Mouse (Mus musculus): ENCODE data around the gene Pdgfra. TPM values are rescaled to one million over a fixed set of nuclear protein-coding genes. Genes with fewer than 3 reads are reported as not detected.
A peak's percentile ranks its signal among the peaks of the same experiment; 100 is the strongest.

Gene Pdgfra
- polyA plus RNA-seq, 1 experiment from 2014 or later: 56.6 TPM

DNA sequence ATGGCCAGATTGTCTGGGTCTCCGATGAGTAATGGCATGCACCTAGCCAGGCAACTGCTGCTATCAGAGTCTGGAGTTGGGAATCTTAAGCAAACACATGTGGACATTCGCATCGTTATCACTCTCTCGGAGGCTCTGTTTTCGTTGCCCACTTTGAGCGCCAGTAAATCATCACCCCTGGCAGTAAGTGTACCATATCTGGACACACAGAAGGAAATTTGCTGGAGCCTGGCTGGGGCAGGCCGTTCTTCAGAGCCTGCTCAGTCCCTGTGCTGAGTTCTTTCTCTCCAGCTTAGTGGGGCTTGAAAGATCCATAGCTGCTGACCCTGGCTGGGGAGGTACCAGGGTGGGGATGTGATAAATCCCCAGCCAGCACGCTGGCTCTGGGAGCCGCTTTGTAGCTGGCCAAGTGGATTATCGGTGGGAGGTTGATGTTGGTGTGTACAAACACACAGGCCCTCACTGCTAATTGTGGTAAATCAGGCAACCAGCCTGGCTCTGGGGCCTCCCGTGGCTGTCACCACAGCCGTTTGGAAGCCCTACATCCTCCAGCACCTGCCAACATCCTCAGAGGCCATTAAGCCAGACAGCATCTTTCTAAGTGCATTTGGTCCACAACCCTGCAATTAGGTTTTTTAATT is 8.6 kb downstream of the Pdgfra start:
- H3K4me3 ChIP-seq: no peak overlapping the region
- H3K4me1 ChIP-seq: peaks cover 32% of the 10 kb centered on the region
- no peak overlapping the region for H3K27ac ChIP-seq (replicated peaks)
- H3K9me3 ChIP-seq: no peaks in the 10 kb centered on the region
- WGBS: 65% methylated on average over 12 of the region's 12 CpGs
- H3K36me3 ChIP-seq (replicated peaks): peaks cover 70% of the 10 kb centered on the region
- peaks cover 5% of the 10 kb centered on the region for H3K27me3 ChIP-seq (replicated peaks; ENCODE audit: low read depth, poor library complexity, severe bottlenecking)
- DNase-seq (ENCODE audit: low spot score): no peak

- Histone ChIP-seq H3K9me3 (no peaks in the 10 kb centered on the region), H3K36me3 (replicated peaks) (peaks cover 79% of the 10 kb centered on the region), H3K27ac (replicated peaks) (no peak overlapping the region), H3K4me1 (peaks cover 24% of the 10 kb centered on the region), H3K4me3 (no peak overlapping the region), H3K27me3 (replicated peaks; ENCODE audit: low read depth, poor library complexity, severe bottlenecking) (0 out of 2 replicates have a peak, but pooled peaks cover 4% of the 10 kb centered on the region)
- no peak for DNase-seq (ENCODE audit: low spot score)
- WGBS: 88% methylated on average over 6 of the region's 6 CpGs
Measured at GRCm38 (mm10) chr5:75161586-75161985, 9.5 kb downstream of the Pdgfra start.

DNA sequence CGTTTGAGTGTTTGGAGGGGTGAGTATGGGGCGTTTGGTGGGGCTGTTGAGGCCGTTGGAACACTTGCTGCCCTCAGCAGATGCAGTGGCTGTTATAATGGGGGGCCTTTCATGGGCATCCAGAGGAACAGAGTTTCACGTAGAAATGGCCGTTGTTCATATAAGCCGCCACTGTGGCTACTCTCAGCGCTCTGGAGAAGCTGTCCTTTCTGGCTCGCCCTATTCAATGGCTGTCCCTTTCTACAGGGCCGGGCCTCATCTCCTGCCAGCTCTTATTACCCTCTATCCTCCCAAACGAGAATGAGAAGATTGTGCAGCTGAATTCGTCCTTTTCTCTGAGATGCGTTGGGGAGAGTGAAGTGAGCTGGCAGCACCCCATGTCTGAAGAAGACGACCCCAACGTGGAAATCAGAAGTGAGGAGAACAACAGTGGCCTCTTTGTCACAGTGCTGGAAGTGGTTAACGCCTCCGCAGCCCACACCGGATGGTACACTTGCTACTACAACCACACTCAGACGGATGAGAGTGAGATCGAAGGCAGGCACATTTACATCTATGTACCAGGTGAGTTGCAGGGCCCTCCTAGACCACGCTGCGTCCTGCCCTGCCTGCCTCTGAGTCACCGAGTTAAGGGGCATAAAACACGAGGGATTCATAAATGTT is 11.3 kb downstream of the Pdgfra start:
- no peak overlapping the region for H3K27ac ChIP-seq (replicated peaks)
- no peak for DNase-seq (ENCODE audit: low spot score)
- H3K36me3 ChIP-seq (replicated peaks): peaks cover 93% of the 10 kb centered on the region
- no peak overlapping the region for H3K4me3 ChIP-seq
- H3K27me3 ChIP-seq (replicated peaks; ENCODE audit: low read depth, poor library complexity, severe bottlenecking): 0 out of 2 replicates have a peak, but pooled peaks cover 4% of the 10 kb centered on the region
- WGBS: 84% methylated on average over 23 of the region's 23 CpGs
- no peaks in the 10 kb centered on the region for H3K9me3 ChIP-seq
- peaks cover 12% of the 10 kb centered on the region; the same call in 1 of the 2 replicates for H3K4me1 ChIP-seq

DNA sequence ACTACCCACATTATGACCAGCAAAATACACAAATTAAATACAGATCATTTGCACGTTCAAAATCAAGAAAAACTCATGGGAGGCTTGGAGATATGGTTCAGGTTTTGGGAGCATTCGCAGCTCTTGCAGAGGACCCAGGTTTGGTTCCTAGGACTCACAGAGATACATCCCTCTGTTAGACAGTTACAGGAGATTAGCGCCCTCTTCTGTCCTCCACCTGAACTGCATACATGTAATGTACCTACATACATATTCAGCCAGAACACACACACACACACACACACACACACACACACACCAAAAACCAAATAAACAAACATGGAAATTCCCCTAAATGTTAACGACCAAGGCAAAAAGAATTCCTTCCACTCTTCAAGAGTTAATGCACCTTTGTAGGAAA is 12.6 kb downstream of the Pdgfra start:
- WGBS: 78% methylated on average over 4 of the region's 4 CpGs
- Histone ChIP-seq H3K9me3 (no peaks in the 10 kb centered on the region), H3K27me3 (replicated peaks; ENCODE audit: low read depth, poor library complexity, severe bottlenecking) (no peaks in the 10 kb centered on the region), H3K27ac (replicated peaks) (no peak overlapping the region), H3K4me3 (no peak overlapping the region), H3K4me1 (peaks cover 10% of the 10 kb centered on the region; the same call in 1 of the 2 replicates), H3K36me3 (replicated peaks) (peaks cover 95% of the 10 kb centered on the region)
- DNase-seq (ENCODE audit: low spot score): peak; percentile 39

- DNase-seq (ENCODE audit: low spot score): no peak
- H3K9me3 ChIP-seq: no peaks in the 10 kb centered on the region
- H3K4me1 ChIP-seq: no peaks in the 10 kb centered on the region
- 75% methylated on average over 6 of the region's 6 CpGs for WGBS
- H3K4me3 ChIP-seq: no peak overlapping the region
- no peak overlapping the region for H3K27ac ChIP-seq (replicated peaks)
- H3K27me3 ChIP-seq (replicated peaks; ENCODE audit: low read depth, poor library complexity, severe bottlenecking): no peaks in the 10 kb centered on the region
- H3K36me3 ChIP-seq (replicated peaks): peaks cover 98% of the 10 kb centered on the region
Measured at GRCm38 (mm10) chr5:75169837-75170236, 17.7 kb downstream of the Pdgfra start.

DNA sequence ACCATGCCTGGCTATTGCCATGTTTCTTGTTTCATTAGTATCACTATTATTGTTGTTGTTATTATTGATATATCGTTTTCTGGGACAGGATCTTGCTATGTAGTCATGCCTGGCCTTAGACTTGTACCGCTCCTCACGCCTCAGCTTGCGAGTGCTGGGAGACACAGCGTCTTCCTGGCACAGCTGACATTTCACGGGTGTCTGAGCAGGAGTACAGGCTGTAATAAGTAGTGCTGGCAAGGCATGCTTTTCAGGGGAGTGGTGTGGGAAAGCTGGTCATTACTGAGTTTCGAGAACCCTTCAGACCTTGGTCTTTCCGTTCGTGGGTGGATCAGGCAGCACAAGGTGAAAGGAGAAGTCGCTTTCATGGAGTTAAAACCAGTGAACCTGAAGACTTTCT is 19.8 kb downstream of the Pdgfra start:
- Histone ChIP-seq H3K4me3 (no peak overlapping the region), H3K9me3 (no peaks in the 10 kb centered on the region), H3K4me1 (no peaks in the 10 kb centered on the region), H3K36me3 (replicated peaks) (peaks cover 97% of the 10 kb centered on the region), H3K27me3 (replicated peaks; ENCODE audit: low read depth, poor library complexity, severe bottlenecking) (no peaks in the 10 kb centered on the region), H3K27ac (replicated peaks) (no peak overlapping the region)
- no peak for DNase-seq (ENCODE audit: low spot score)
- WGBS: 88% methylated on average over 10 of the region's 10 CpGs

- Histone ChIP-seq H3K9me3 (no peaks in the 10 kb centered on the region), H3K4me1 (no peaks in the 10 kb centered on the region), H3K36me3 (replicated peaks) (peaks cover 99% of the 10 kb centered on the region), H3K27ac (replicated peaks) (no peak overlapping the region), H3K27me3 (replicated peaks; ENCODE audit: low read depth, poor library complexity, severe bottlenecking) (no peaks in the 10 kb centered on the region), H3K4me3 (no peak overlapping the region)
- no peak for DNase-seq (ENCODE audit: low spot score)
- WGBS: 92% methylated on average over 10 of the region's 10 CpGs
Measured at GRCm38 (mm10) chr5:75179249-75179648, 27.2 kb downstream of the Pdgfra start.

- H3K27me3 ChIP-seq (replicated peaks; ENCODE audit: low read depth, poor library complexity, severe bottlenecking): no peaks in the 10 kb centered on the region
- peaks cover 99% of the 10 kb centered on the region for H3K36me3 ChIP-seq (replicated peaks)
- DNase-seq (ENCODE audit: low spot score): no peak
- no peaks in the 10 kb centered on the region for H3K9me3 ChIP-seq
- 86% methylated on average over 12 of the region's 12 CpGs for WGBS
- H3K27ac ChIP-seq (replicated peaks): no peak overlapping the region
- no peak overlapping the region for H3K4me3 ChIP-seq
- H3K4me1 ChIP-seq: no peaks in the 10 kb centered on the region
Measured at GRCm38 (mm10) chr5:75179726-75180290, 27.7 kb downstream of the Pdgfra start.

DNA sequence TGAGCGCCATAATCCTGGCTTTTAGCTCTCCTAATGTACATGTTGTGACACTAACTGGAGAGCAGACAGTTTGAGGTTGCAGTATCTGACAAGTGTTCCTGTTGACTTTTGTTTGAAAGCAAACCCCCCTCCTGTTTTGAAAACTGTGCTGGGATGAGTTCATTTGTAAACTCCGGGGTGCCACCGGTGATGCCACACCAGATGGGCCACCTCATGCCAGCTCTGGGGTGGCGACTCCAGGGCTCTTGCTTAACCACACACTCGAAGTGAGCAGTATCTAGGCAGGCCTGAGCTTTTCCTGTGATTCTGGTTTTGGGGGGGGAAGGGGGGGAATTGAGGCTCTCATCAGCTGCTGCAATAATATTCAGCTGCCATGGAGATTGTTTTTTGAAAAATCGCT is 31.6 kb downstream of the Pdgfra start:
- no peaks in the 10 kb centered on the region for H3K27me3 ChIP-seq (replicated peaks; ENCODE audit: low read depth, poor library complexity, severe bottlenecking)
- H3K9me3 ChIP-seq: no peaks in the 10 kb centered on the region
- H3K4me1 ChIP-seq: no peaks in the 10 kb centered on the region
- H3K27ac ChIP-seq (replicated peaks): no peak overlapping the region
- DNase-seq (ENCODE audit: low spot score): no peak
- no peak overlapping the region for H3K4me3 ChIP-seq
- 88% methylated on average over 6 of the region's 6 CpGs for whole genome bisulfite sequencing
- peaks cover 100% of the 10 kb centered on the region for H3K36me3 ChIP-seq (replicated peaks)

GRCm38 (mm10) chr5:75184112-75184511 is 32.0 kb downstream of the Pdgfra start:
- Histone ChIP-seq H3K27ac (replicated peaks) (no peak overlapping the region), H3K4me3 (no peak overlapping the region), H3K9me3 (no peaks in the 10 kb centered on the region), H3K4me1 (no peaks in the 10 kb centered on the region), H3K27me3 (replicated peaks; ENCODE audit: low read depth, poor library complexity, severe bottlenecking) (no peaks in the 10 kb centered on the region), H3K36me3 (replicated peaks) (peaks cover 100% of the 10 kb centered on the region)
- WGBS: 93% methylated on average over 5 of the region's 5 CpGs
- no peak for DNase-seq (ENCODE audit: low spot score)

DNA sequence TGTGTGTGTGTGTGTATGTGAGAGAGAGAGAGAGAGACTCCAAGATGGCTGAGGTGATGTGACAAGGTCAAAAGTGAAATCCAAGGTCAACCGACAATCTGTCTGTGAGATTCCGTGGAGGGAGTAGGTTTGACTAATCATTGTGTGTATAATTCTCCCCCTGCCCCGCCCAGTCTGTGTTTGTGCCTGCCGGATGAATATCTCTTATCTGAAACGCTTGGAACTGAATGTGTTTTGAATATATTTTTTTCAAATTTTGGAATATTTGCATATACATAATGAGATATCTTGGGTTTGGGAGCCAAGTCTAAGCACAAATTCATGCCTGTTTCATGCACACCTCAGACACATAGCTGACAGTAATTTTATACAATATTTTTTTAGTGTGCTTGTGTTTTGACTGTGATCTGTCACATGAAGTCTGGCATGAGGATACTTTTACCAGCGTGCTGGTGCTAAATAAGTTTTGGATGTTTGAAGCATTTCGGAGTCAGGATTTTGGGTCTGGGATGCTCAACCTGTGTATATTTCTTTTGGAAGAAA is 32.7 kb downstream of the Pdgfra start:
- H3K36me3 ChIP-seq (replicated peaks): peaks cover 100% of the 10 kb centered on the region

GRCm38 (mm10) chr5:75185584-75185983 is 33.5 kb downstream of the Pdgfra start:
- WGBS: 84% methylated on average over 7 of the region's 7 CpGs
- H3K4me3 ChIP-seq: no peak overlapping the region

More for the DNA sequence above, 32.7 kb downstream of the Pdgfra start:
- no peak overlapping the region for H3K27ac ChIP-seq (replicated peaks)
- H3K4me1 ChIP-seq: no peaks in the 10 kb centered on the region
- no peak overlapping the region for H3K4me3 ChIP-seq
- WGBS: 89% methylated on average over 7 of the region's 7 CpGs
- H3K9me3 ChIP-seq: no peaks in the 10 kb centered on the region
- no peak for DNase-seq (ENCODE audit: low spot score)
- H3K27me3 ChIP-seq (replicated peaks; ENCODE audit: low read depth, poor library complexity, severe bottlenecking): no peaks in the 10 kb centered on the region

More at GRCm38 (mm10) chr5:75185584-75185983, 33.5 kb downstream of the Pdgfra start:
- H3K27me3 ChIP-seq (replicated peaks; ENCODE audit: low read depth, poor library complexity, severe bottlenecking): no peaks in the 10 kb centered on the region
- peaks cover 100% of the 10 kb centered on the region for H3K36me3 ChIP-seq (replicated peaks)
- no peaks in the 10 kb centered on the region for H3K9me3 ChIP-seq
- no peak overlapping the region for H3K27ac ChIP-seq (replicated peaks)
- no peaks in the 10 kb centered on the region for H3K4me1 ChIP-seq
- DNase-seq (ENCODE audit: low spot score): no peak
